1 mouse cellular context compared by ENCODE assay signal in the genomic region with DNA sequence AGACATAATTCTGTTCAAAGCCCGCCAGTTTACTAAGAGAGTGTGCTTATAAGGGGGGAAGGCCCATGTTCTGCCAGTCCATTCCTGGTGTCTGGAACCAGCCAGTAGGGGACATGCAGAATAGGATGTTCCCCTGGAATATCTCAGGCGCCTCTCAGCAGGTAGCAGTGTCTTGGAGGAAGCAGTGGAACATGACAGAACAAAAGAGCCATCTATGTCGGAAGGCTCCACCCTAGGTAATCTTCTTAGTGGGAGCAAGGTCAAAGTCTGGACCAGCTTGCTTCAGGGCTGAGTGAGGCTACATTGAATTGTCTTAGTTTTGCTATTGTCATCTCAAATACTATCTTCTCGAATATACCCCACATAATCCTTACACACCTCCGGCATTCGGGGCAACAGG.
TF ChIP-seq lines count a peak whose summit lies in the region.

No protein-coding gene starts in this region.

TF ChIP-seq in ES-E14, 5 proteins besides CTCF, POLR2A, EP300 and RAD21 (continued from another document):
- TF ChIP-seq MAFK (IDR thresholded peaks at IDR 0.05; ENCODE audit: insufficient read depth, low read depth, low read length), result no peak
- TF ChIP-seq CHD2 (IDR thresholded peaks at IDR 0.05; ENCODE audit: low read depth, low read length), result no peak
- TF ChIP-seq HCFC1 (IDR thresholded peaks at IDR 0.05; ENCODE audit: borderline replicate concordance, insufficient read depth, low read length), result no peak
- TF ChIP-seq ZC3H11A (IDR thresholded peaks at IDR 0.05; ENCODE audit: borderline replicate concordance, low read depth, low read length), result no peak
